Mouse (Mus musculus) spleen, postnatal 36 days (tissue): ENCODE measurements around the gene Gm2042.
"Not testable (repeated sequence)": the region's sequence is repeated elsewhere in the genome, so short reads cannot be mapped to it uniquely, and the experiment has no call there.

Source experiments
- DNase-seq, 2 experiments: peaks; one replicate each; pipeline ENCODE4 v3.0.0; 2022; ENCODE audit warnings: low spot score in 2 of 2, mixed read lengths in 1 of 2

The Gm2042 gene

GRCm38 (mm10) chr12:87953780-87954179, at the start of gene Gm2042:
Gene Gm2042, plus strand, starts transcription at chr12:87954080.
- DNase-seq = not testable (repeated sequence)

- DNase-seq = not testable (repeated sequence)
Observed at GRCm38 (mm10) chr12:87919721-87920120, 34.2 kb upstream of the Gm2042 start, which contains the start of gene Gm2035. Gene Gm2035, minus strand, starts transcription at chr12:87919857.

GRCm38 (mm10) chr12:87984000-87984399, 30.1 kb downstream of the Gm2042 start:
- not testable (repeated sequence) for DNase-seq

- not testable (repeated sequence) for DNase-seq
Observed at GRCm38 (mm10) chr12:88004118-88004517, 50.2 kb downstream of the Gm2042 start.
